Mouse (Mus musculus) heart, postnatal 0 days (tissue): Measurements from ENCODE around the gene Gm42791.

Experiments used
- CTCF ChIP-seq: IDR thresholded peaks from 2 replicates; pipeline ENCODE4 v1.5.1; 2016; ENCODE audit warnings: antibody characterized with exemption, control low read depth, low read depth
- EP300 ChIP-seq: IDR thresholded peaks from 2 replicates; pipeline ENCODE4 v1.6.1; 2016; ENCODE audit warnings: antibody characterized with exemption, low read depth

DNA sequence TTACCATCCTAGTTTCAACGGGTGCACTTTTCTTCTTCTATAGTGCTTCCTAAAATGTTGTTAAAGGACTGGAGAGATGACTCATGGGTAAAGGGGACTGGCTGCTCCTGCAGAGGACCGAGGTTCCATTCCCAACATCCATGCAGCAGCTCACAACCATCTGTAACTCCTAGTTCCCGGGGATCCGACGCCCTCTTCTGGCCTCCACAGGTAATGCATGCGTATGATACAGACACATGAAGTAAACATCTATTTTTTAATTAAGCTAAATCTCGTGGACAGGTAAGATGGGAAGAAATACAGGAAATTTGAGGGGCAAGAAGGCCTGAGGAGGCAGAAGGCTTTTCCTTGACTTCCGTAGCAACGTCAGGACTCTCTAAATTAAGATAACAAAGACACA, 36.6 kb downstream of the Gm42791 start:
- TF ChIP-seq EP300: no peak
- TF ChIP-seq CTCF: peak; percentile 29
